Mouse (Mus musculus) ES-Bruce4 (cell line): Measurements from ENCODE around the gene Plpp7.

Source experiments
- CTCF ChIP-seq: IDR thresholded peaks from one replicate; pipeline ENCODE4 v1.8.1; 2011; ENCODE audit warnings: low read depth, low read length
- POLR2A ChIP-seq: IDR thresholded peaks from one replicate; pipeline ENCODE4 v1.8.1; 2011; ENCODE audit warnings: low read length; ENCODE audit not compliant: insufficient read depth

DNA sequence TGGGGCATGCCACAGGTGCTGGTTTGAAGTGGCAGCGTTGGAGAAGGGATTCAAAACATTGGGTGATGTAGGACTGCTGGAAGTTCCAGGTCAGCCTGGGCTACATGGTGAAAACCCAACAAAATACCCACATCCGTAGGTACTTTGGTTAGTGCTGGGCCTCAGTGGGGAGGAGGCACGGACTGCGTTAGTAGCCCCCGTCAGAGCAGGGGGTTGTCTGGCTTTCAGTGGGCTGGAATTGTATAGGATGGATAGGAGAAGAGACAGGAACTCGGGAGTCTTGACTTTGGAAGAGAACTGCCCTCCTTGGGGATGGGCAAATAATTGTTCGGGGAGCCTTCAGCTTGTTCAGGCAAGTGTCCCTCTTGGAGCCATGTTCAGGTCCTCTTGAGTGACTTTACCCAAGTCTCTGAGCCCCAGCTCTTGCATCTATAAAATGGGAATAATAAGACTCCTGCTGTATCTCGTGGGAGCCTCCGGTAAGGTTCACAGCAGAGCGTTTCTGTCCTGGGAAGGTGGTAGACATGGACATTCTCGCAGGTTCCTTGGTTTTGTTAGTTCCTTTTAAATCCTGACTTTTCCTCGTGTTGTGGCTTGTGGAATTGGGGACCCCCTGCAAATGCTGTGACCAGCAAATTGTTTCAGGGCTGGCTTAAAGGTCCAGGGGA is 57.2 kb downstream of the Plpp7 start:
- TF ChIP-seq POLR2A, result no peak
- TF ChIP-seq CTCF, result no peak
